Mouse (Mus musculus) adrenal gland, adult 2 months (tissue): ENCODE results near the gene Gabrb1. TPM values are rescaled to one million over a fixed set of nuclear protein-coding genes. Genes with fewer than 3 reads are reported as not detected.
"Not testable (repeated sequence)": the region's sequence is repeated elsewhere in the genome, so short reads cannot be mapped to it uniquely, and the experiment has no call there.

Experiments
- DNase-seq: peaks from one replicate; pipeline ENCODE4 v3.0.0; 2021
- polyA plus RNA-seq: library from polyadenylated mRNA; depleted of rRNA; stranded (reverse); fragments of >200 nt; gene quantifications from 2 replicates; pipeline ENCODE4 v1.2.3, GENCODE M21; 2012
- total RNA-seq, 2 experiments: library from RNA; stranded (reverse); gene quantifications; 2 replicates each; pipeline ENCODE4 v1.2.3; 2021

The Gabrb1 gene
- total and polyA plus RNA-seq, 3 experiments: 0.03 to 0.26 (median 0.06) TPM

DNA sequence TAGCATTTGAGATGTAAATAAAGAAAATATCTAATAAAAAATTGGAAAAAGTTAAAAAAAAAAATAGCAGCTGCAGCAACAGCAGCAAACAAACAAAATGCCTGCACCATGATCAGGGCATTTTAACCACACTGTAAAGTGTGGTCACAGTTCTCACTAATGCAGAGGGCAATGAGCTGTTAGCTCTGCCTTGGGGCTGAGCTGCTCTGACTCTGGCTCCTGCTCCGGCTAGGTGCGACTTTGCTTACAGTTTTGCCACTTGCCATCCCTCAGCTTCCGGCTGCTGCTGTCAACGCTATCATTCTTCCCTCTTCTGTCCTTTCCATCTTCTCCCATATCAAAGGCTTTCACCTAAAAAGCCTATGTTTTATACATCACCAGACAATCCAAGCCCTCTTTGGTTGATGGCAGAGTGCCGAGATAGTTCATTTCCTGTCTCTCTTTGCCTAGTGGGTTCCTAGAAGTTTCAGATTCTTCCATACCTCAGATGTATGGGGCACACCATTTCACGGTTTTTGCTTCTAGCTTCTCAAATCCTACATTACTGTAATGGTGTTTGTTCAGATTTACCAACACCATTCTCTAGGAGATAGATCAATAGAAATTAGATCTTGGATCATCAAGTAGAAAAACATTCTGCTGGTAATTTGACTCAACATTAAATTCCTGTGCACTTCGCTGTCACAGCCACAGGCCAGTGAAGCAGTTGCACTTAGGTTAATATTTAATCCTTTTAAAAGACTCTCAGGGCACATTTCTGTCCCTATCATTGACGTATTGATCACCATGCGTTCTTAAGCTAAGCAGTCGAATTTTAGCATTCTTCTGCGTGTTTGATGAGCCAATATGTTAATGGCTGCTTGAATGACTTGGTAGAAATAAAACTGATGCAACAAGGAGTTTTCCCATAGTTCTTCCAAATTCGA is 385.6 kb downstream of the Gabrb1 start:
- DNase-seq: no peak

DNA sequence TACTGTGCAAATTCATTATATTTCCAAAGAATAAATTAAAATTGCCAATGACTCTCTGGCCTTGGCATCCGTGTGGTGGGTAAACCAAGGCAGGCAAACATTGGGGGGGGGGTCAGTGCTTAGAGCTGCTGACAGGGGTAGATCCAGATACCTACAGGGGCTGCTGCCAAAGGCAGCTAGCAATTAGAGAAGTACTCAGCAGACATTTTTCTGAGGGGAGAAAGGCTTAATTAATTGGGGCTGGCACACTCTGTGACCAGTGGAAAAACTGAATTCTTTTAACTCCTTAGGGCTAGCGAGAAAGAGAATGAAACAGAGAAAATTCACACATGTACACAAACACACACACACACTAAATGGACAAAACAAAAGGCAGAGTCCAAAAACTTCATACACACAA is 388.3 kb downstream of the Gabrb1 start:
- DNase-seq: no peak

DNA sequence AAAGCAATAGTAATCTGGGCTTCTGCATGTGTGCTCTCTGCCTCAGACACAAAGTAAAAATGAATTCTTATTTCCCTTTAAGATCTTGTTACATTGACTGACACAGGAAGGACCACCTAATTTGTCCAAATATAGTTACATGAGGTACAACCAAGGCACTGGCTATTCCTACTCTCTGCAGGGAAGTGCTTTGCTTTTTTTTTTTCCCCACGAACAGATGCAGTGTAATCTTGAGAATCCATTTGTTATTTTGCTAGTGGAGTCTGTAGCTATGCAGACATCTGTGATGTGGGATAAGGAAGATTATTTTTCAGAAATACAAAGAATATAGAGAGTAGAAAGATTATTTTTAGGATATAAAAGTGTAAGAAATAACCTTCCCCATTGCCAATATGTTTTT is 406.2 kb downstream of the Gabrb1 start:
- DNase-seq: no peak

DNA sequence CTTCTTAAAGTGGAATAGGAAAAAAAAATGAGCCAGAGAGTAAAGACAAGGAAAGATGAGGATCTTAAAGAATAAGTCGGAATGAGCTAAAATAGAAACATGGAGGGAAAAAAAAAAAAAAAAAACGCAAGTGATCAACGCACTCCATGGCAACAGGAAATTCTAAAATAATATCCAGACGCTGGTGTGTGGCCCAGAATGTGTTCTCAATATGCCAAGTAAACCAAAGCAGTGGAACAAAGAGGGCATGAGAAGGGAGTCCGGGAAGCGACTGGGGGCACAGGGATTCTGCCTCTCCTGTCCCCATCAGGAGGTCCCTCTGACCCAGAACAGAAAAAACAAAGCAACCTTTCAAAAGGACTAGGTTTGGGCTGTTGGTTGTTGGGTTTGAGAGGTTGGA is 410.9 kb downstream of the Gabrb1 start:
- DNase-seq: no peak

DNA sequence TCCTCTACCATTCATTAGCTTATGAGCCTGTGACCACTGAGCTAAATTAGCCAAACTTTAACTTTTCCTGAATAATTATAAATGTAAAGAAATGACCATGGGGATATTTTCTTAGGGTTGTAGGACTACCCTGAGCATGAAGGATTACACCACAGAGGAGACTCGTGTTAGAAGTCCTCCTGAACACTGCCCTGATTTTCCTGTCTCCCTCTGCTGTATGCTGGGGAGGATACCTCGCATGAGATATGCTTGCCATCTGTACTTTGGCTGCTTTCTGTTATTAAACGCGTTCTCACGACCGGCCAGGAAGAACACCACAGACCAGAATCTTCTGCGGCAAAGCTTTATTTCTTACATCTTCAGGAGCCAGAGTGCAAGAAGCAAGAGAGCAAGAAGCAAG is 411.5 kb downstream of the Gabrb1 start:
- not testable (repeated sequence) for DNase-seq

DNA sequence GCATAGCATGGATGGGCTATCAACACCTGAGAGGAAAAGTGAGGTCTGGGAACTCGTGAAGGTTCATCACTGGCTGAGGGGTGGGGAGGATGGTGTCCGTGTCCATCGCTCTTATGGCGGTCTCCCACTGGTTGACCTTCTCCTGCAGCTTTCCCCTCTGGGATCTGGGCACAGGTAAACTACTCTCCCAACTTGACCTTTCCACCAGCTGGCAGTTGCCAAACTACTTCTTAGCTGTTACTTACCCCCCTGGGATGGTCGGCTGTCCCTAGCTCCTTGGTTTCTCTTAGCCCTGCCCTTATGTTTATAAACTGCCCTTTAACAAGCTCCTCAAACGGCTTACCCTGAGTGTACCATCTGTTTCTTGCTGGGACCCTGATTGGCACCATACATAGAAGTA is 418.9 kb downstream of the Gabrb1 start:
- DNase-seq: no peak

DNA sequence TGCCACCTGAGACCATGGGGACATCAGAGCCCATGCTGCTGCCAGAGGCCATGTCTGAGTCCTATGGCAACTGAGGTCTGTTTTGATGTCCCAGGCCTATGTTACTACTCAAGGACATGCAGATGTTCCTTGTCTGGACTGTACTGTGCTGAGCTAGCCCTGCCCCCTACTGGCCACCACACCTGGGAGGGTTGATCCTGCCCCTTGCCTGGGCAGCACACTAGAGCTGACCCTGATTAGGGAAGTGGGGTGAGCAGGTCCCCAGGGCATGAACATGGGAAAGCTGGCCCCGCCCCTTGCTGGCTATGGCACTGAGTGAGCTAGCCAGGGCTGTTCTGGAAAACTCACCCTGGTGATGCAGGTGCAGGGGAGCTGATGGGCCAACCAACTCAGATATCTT is 428.6 kb downstream of the Gabrb1 start:
- peak; percentile 5 for DNase-seq

DNA sequence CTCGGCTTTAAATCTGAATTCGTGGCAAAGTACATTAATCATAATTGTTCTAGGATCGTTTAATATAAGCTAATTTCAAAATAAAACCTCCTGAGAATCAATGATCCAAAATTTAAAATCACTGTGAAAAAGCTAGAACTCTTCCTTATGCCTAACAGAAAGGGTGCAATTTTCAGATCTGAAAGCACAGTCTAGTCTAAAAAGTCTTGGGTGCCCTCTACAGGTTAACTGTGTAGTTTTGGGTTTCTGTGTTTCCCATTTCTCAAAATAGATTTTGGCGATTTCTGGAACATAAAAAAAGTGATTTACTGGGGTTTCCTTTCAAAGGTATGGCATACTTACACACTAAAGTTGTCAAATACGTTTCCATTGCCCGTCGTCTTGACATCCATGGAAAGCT is 436.7 kb downstream of the Gabrb1 start:
- DNase-seq: no peak

DNA sequence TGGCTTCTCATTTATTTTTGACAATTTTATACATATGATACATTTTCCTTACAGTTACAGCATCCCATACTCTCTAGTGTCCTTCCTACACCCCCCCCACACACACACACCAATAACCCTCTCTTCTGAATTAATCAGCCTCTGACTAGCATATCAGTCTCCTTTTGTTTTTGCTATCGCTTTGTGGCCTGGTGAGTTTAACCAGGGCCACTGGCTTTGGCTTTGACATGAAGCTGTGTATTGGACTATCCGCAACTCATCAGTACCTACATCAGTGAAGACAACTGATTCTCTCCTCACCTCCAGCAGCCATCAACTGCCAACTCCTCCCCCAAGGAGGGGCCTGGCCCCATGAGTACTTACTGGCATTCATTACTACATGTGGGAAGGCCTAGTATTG is 437.1 kb downstream of the Gabrb1 start:
- DNase-seq: no peak

DNA sequence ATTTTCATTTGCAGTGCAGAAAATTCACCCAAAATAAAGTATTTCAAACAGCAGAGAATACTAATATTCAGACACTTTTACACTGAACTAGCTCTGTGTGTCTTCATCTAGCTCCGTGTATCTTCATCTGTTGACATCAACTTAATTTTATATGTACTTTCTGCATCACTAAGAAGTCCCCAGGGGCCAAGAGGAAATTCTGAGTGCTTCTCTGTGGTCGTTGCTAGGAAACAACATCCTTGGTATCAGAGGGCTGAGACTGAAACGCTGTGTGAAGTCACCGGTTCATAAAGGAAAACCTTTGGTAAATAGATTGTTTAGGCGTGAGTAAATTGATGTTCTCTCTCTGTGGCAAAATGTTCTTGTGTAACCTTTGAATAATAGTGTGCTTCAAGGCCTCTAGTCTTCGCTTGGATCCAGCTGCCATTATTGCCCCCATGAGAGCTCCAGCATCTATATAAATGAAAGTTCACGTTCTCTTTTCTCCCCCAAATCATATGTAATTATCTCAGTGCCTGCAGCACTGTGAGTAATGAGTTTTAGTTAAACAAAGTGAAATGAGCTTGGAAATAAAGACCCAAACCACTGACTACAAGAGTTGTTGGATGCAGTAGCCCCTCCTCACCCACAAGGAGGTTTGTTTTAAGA is 446.5 kb downstream of the Gabrb1 start:
- DNase-seq: no peak

DNA sequence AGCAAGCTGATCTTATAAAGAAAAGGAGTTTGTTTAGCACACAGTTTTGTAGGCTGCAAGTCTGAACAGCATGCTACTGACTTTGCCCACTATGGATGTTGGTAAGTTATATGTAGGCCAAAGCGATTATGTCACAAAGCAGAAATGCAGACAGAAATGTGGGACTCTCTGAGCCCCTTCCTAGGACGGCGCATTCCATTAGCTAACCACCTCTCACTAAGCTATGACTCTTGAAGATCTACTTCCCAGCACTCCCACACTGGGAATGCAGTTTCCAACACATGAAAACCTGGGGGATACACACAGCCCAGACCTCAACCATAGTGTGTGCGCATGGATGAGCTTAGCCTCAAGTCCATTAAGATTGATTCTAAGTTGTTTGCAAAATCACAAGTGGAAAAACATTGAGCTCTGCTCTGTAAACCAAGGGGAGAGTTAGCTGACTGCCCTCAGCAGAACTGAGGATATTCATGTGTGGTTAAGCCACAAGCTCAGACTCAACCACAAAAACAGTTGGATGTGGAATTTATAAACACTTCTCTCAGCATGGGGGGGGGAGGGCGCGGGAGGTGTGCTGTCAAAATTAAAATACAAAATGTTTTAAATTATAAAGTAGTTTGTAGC is 464.6 kb downstream of the Gabrb1 start:
- DNase-seq: no peak

DNA sequence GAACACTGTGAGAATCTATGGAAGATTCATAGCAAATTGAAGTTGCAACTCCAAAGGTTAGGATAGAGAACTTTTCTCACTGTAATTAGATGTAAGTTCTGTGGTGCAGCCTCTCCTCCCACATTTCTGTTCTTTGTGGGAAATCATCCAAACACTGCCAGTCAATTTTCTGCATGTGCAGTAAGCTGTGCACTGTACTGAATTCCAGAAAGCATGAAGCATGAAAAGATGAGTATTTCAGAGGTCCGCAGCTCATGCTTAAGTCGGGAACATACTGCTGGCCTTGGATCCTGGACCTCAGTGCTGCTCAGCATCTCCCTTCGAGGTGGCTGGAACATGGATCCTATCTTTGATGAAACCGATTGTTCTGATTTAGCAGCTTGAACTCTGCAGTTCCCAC is 468.8 kb downstream of the Gabrb1 start:
- no peak for DNase-seq

DNA sequence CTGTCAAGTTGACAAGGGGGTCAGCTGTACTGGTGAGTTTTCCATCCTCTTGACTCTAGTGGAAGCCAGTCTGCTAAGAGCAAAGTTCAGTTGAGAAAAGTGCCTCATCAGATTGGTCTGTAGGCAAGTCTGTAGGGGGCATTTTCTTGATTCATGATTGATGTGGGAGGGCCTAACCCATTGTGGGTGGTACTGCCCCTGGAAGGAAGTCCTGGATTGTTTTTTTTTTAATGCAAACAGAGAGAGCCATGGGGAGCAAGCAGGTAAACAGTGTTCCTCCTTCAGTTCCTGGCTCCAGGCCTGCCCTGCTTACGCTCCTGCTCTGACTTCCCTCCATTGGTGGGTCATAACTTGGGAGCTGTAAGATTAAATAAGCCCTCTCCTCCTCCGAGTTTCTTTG is 476.0 kb downstream of the Gabrb1 start:
- no peak for DNase-seq

DNA sequence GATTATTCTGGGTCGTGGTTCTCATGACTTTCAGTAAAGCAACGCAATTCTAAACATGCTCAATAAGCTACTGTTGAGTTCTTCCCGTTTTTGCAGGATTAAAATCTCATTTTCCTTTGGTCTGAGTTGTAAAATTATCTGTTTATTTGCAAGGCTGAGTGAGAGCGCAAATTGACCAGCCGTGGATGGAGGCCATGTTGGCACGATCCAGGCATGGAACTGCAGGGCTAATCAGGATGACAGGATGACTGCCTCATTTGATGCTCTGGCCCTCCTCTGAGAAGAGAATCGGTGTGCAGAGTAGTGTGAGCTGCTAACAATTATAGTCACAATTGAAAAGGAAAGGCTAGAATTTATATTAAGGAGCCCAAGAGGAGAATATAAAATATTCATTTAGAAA is 480.3 kb downstream of the Gabrb1 start:
- DNase-seq: no peak

DNA sequence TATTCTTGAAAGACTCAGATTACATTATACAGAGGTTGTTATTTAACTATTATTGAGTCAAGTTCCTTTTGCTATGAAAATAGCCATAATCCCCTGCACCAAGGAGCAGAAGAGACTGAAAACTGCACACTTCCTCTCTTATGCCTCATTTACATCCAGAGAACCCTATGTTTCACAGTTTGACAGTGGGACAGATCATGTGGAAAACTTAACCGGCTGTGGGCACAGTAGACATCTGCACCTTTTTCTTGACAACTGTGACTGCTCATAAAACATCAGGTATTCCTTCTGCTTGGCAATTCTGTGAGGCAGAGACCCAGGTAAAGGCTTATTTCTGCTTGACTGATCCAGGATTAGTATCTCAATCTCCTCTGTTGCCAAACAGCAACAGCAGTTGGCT is 481.7 kb downstream of the Gabrb1 start:
- DNase-seq: no peak

DNA sequence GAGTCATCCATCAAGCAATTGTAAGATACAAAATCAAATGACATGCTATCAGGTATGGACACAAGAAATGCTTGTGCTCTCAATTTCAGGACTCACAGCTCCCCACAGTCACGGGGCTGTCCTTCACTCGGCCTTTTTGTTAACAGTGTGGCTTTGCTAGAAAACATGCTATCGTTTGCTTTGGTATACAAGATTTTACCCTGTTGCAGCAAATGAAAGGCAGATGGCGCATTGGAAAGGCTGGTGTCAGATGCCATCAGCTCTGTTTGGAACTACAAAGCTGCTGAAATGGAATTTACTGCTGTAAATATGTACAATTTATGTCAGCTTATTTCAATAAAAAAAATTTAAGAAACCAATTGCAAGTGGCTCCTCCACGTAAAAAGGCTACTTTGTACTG is 490.8 kb downstream of the Gabrb1 start:
- DNase-seq: no peak

DNA sequence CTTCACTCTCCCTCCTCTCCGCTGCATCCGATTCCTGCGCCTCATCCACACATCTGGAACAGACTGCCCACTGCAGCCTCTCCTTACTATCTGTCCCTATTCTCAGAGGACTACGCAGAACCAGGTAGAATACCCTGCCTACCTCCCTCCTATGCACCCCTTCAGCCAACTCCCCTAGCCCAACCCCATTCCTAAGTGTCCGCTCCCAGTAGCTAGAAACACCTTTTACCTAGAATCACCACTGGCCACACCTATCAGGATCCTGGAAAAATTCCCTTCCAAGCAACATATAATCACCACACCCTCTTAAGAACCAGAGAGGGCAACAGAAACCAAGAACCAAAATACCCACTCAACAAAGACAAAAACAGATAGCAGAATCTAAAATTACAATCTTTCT is 493.0 kb downstream of the Gabrb1 start:
- DNase-seq: no peak

DNA sequence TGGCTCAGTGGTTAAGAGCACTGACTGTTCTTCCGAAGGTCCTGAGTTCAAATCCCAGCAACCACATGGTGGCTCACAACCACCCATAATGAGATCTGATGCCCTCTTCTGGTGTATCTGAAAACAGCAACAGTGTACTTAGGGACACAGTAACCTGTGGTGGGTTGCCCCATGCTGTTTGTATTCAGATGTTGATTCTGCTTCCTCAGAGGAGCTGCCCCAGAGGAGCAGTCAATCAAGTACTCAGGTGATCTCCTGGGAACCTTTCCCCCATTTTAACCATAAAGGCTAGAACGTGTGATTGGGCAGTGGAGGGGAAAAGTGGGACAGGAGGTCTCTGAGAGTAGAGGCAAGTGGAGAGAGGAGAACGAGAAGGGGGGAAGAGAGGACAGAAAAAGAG is 497.8 kb downstream of the Gabrb1 start:
- not testable (repeated sequence) for DNase-seq

DNA sequence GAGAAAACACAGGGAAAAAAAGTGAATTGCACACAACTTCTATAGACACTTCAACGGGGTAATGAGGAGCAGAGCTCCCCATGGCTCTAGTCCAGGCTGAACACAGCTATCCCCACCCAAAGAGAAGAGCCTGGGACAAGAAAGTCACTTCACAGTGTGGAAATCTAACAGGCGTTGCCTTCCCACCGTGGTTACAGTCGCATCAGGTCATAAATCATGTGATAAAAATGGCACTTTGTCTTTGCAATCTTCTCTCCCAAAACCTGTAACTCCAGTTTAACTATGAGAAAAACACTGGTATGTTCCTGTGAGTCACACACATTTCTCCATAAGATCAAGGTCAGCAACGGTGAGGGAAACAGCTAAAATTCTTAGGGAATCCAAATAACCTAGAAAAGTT is 498.7 kb downstream of the Gabrb1 start:
- peak; percentile 30 for DNase-seq

DNA sequence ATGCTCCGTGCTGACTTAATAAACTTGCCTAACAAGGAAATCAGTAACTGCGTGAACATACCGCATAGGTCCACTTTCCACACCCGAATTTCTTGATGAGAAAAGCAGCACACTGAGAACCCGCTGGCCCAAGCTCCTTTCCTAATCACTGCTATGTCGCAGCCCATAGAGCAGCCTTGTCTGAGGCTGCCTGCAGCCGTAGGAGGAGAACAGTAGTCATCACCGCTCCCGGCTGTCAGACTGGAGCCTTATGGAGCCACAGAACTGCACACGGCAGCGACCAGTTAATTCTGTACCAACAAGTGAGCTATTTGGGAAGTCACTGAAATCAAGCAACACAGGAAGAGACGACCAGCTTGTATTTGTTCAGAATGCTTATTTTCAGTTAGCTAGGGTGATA is 500.8 kb downstream of the Gabrb1 start:
- no peak for DNase-seq

DNA sequence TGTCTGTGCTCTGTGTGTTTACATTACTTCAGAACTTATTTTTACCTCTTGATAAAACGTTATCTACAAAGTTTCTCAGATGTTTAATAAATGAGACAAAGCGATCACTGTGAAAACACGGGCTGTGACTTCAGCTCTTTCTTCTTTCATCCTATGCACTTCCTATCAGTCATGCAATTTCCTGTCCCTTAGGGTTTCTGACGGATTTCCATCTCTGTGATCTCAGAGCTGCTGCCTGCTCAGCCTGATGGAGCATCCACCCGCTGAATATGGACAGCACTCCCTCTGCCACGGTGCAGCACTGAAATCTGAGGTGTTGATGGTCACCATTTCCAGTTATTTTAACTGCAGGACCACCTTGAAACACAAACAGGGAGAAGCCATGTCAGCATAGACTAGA is 501.6 kb downstream of the Gabrb1 start:
- no peak for DNase-seq

DNA sequence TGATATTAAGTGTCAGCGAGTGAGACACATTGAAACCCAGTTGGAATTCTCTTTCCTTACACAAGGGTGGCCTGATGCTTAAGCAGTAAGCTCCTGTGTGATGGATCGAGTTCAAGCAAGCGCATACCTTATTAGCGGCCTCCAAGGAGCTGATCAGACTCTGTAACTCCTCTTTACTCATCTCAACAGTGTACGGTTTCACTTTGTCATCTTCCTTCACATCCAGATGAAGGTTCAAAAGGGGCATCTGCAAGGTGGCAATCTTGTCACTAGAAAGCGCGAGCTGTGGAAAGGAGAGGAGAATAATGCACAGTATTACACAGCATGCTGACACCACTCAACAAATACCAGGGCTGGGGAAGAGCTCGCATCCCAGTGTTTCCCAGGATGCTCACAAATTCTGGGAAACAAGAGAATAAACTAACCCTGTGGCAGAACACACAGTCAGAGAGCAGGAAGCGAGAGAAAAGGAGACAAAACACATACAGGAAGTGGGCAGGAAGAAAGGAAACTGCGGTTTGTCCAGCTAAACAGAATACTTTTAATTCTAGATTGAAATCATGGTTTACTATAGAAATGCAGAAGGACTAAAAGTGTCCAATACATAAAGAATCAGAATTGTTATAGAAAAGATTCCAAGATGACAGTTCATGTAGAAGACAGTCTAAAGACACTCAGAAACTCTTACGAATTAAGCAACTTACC is 503.0 kb downstream of the Gabrb1 start:
- no peak for DNase-seq

DNA sequence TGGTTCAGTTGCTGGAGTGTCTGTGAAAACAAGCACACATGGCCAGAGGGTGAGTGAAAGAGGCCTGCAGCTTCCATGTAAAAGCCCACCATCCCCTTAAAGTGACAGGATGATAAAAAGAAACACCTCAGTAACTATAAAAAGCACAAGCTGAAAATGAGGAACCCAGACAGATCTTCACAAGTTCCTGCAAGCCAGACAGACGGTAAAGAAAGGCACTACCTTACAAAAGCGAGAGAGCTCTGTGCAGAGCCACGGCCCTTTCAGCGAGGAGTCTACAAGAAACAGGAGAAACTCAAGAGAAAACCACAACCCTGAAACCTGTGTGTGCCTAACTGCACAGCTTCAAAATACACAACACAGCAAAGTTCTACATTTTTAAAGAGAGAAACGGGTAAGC is 504.9 kb downstream of the Gabrb1 start:
- no peak for DNase-seq
